ENCODE assay signal across 9 mouse cellular contexts in the genomic region with DNA sequence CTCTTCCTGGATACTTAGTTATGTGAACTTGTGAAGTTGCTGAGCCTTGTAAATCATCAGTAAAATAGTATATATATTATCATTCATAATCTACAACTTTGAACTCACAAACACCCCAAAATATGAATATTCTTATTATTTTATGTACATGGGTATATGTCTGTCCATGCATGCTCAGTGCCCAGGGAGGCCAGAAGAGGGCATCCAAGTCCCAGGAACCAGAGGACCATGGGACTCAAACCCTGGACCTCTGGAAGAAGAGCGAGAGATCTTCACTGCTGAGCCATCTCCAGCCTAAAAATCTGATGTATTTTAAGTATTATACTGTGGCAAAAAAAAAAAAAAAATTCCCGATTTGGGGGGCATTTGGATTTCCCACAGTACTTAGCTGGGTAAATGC. TPM values are rescaled to one million over a fixed set of nuclear protein-coding genes. Genes with fewer than 3 reads are reported as not detected.
DNase-seq lines count a peak whose midpoint lies in the region; TF ChIP-seq lines count a peak whose summit lies in the region.
"Had no signal": no experiment of that assay in that cellular context is flagged by ENCODE, and none has a peak within 500 bp of the region (broad histone marks: within the 10 kb centered on the region; RNA-seq: fewer than 3 reads in every experiment).

No protein-coding gene starts in this region.

- H3K79me2 ChIP-seq in heart, adult 2 months (replicated peaks; ENCODE audit: control insufficient read depth, insufficient read depth, low read length), result no peaks in the 10 kb centered on the region

- intact Hi-C loops in heart, adult 2 months (cut with DNase I), result loop anchor here (1.0 to 2.0 kb wide), 2 partner anchors 26 to 54 kb away; no protein-coding TSS in a partner anchor
- intact Hi-C loops in heart, postnatal 25 days (cut with DNase I), result no loop called here

- no peak overlapping the region for H3K9ac ChIP-seq in heart, adult 2 months (ENCODE audit: low read depth, low read length)
- H3K9ac ChIP-seq: hindbrain, embryonic 15.5 days had no signal

- WGBS in heart, adult 2 months, result 24% methylated on average over 2 of the region's 2 CpGs
- 23% methylated on average over 2 of the region's 2 CpGs for WGBS in bone marrow, adult 2 months

- H3K4me3 ChIP-seq in heart, adult 2 months, result no peak overlapping the region
- no peak overlapping the region for H3K4me3 ChIP-seq in bone marrow, adult 2 months (replicated peaks; ENCODE audit: control insufficient read depth, low read depth, low read length)
- H3K4me3 ChIP-seq: hindbrain, embryonic 15.5 days had no signal

- H3K36me3 ChIP-seq in heart, adult 2 months (ENCODE audit: control insufficient read depth, insufficient read depth, low read length), result no peaks in the 10 kb centered on the region

- 0 out of 2 replicates have a peak, but pooled peaks have one; percentile 42 for TF ChIP-seq EP300 in heart, adult 2 months (IDR thresholded peaks at IDR 0.05; ENCODE audit: insufficient read depth, low read depth, low read length)

- no peak for TF ChIP-seq POLR2A in heart, adult 2 months (IDR thresholded peaks at IDR 0.05; ENCODE audit: insufficient read depth, low read depth, low read length)
- no peak for TF ChIP-seq POLR2A in bone marrow, adult 2 months (IDR thresholded peaks at IDR 0.05; ENCODE audit: borderline replicate concordance, control insufficient read depth, low read depth, low read length)

- H3K27me3 ChIP-seq in heart, adult 2 months (ENCODE audit: control insufficient read depth, insufficient read depth, low read length), result no peaks in the 10 kb centered on the region
- H3K27me3 ChIP-seq: hindbrain, embryonic 15.5 days had no signal

- no peak overlapping the region for H3K27ac ChIP-seq in heart, adult 2 months
- no peak overlapping the region for H3K27ac ChIP-seq in bone marrow, adult 2 months (ENCODE audit: control insufficient read depth, insufficient read depth, low read depth, low read length, poor library complexity)
- H3K27ac ChIP-seq: hindbrain, embryonic 15.5 days had no signal

- no peaks in the 10 kb centered on the region for H3K4me1 ChIP-seq in heart, adult 2 months (ENCODE audit: control insufficient read depth, insufficient read depth, low read length)
- peaks cover 2% of the 10 kb centered on the region for H3K4me1 ChIP-seq in bone marrow, adult 2 months (ENCODE audit: control insufficient read depth, insufficient read depth, low read length)
- H3K4me1 ChIP-seq: hindbrain, embryonic 15.5 days had no signal

- peak; percentile 81 for TF ChIP-seq CTCF in heart, adult 2 months (IDR thresholded peaks at IDR 0.05)
- TF ChIP-seq CTCF in bone marrow, adult 2 months (IDR thresholded peaks at IDR 0.05; ENCODE audit: control insufficient read depth, insufficient read depth, low read length), result peak; percentile 27; the same call in 1 of the 2 replicates

- no peak for DNase-seq in heart, adult 2 months
- DNase-seq in heart, postnatal 25 days (ENCODE audit: low spot score), result no peak
- peak; percentile 35 for DNase-seq in right cerebral cortex, postnatal 14 days
- no peak for DNase-seq in right cerebral cortex, postnatal 36 days (ENCODE audit: low spot score in 2 of 2)
- DNase-seq in retina, postnatal 1 day, result peak; percentile 45
- no peak for DNase-seq in frontal cortex, postnatal 10 days (ENCODE audit: low spot score in 2 of 2)
- DNase-seq in right cerebral cortex, adult 18-20 months, result no peak

RNA-seq across cellular contexts. Expression of gene Dixdc1, which starts 30.2 kb away (rescaled TPM):
- total RNA-seq in heart, adult 2 months (2021), result 1 to 10 TPM; 3.4 to 5.4 TPM
- 2.6 and 4.9 TPM in 2 replicates for polyA plus RNA-seq in heart, adult 2 months (2012; rRNA removed)
- total RNA-seq in heart, postnatal 25 days (2021), result 1 to 10 TPM; 2.5 to 5.3 TPM
- polyA plus RNA-seq in bone marrow, adult 2 months (2011; ENCODE audit: insufficient read depth, insufficient read length, low replicate concordance, missing spikeins), result 0.29 TPM in 1 of 2 replicates, not detected in the other

RNA-seq across cellular contexts. Expression of gene 2310030G06Rik, which starts 37.2 kb away (rescaled TPM):
- 1 to 10 TPM; 2.9 to 4.3 TPM for total RNA-seq in heart, adult 2 months (2021)
- 5.6 and 7.4 TPM in 2 replicates for polyA plus RNA-seq in heart, adult 2 months (2012; rRNA removed)
- 1 to 10 TPM; 1.9 to 2.4 TPM for total RNA-seq in heart, postnatal 25 days (2021)
- polyA plus RNA-seq in bone marrow, adult 2 months (2011; ENCODE audit: insufficient read depth, insufficient read length, low replicate concordance, missing spikeins), result not detected in 2 replicates

RNA-seq across cellular contexts. Expression of gene Cryab, which starts 42.0 kb away (rescaled TPM):
- total RNA-seq in heart, adult 2 months (2021), result 1,000 to 10,000 TPM; 2,783 to 3,339 TPM
- polyA plus RNA-seq in heart, adult 2 months (2012; rRNA removed), result 3,110 and 4,349 TPM in 2 replicates
- 1,000 to 10,000 TPM; 2,218 to 2,599 TPM for total RNA-seq in heart, postnatal 25 days (2021)
- 6.9 and 10.5 TPM in 2 replicates for polyA plus RNA-seq in bone marrow, adult 2 months (2011; ENCODE audit: insufficient read depth, insufficient read length, low replicate concordance, missing spikeins)

RNA-seq across cellular contexts. Expression of gene Hspb2, which starts 43.0 kb away (rescaled TPM):
- 100 to 1,000 TPM; 131 to 139 TPM for total RNA-seq in heart, adult 2 months (2021)
- polyA plus RNA-seq in heart, adult 2 months (2012; rRNA removed), result 201 and 224 TPM in 2 replicates
- 100 to 1,000 TPM; 141 to 154 TPM for total RNA-seq in heart, postnatal 25 days (2021)
- not detected in 2 replicates for polyA plus RNA-seq in bone marrow, adult 2 months (2011; ENCODE audit: insufficient read depth, insufficient read length, low replicate concordance, missing spikeins)

RNA-seq across cellular contexts. Expression of gene Dlat, which starts 49.5 kb away (rescaled TPM):
- 100 to 1,000 TPM; 364 to 415 TPM for total RNA-seq in heart, adult 2 months (2021)
- polyA plus RNA-seq in heart, adult 2 months (2012; rRNA removed), result 175 and 243 TPM in 2 replicates
- 100 to 1,000 TPM; 436 to 450 TPM for total RNA-seq in heart, postnatal 25 days (2021)
- 13.0 and 13.8 TPM in 2 replicates for polyA plus RNA-seq in bone marrow, adult 2 months (2011; ENCODE audit: insufficient read depth, insufficient read length, low replicate concordance, missing spikeins)

Comparison
In these comparisons a context has a peak if more than half of its experiments do, and no peak if none do; other contexts are left out.
1. DNase-seq: peak in right cerebral cortex, postnatal 14 days (single experiment) and retina, postnatal 1 day (single experiment); none in heart, adult 2 months (0 of 2), heart, postnatal 25 days (single experiment), right cerebral cortex, postnatal 36 days (0 of 2), frontal cortex, postnatal 10 days (0 of 2) and right cerebral cortex, adult 18-20 months (single experiment).